Mouse (Mus musculus): ENCODE measurements around the gene Nelfb. TPM values are rescaled to one million over a fixed set of nuclear protein-coding genes. Genes with fewer than 3 reads are reported as not detected.
"Not testable (repeated sequence)": the region's sequence is repeated elsewhere in the genome, so short reads cannot be mapped to it uniquely, and the experiment has no call there.

Gene Nelfb
- total RNA-seq (2021) = 10 to 100 TPM; 38.7 to 39.9 TPM

GRCm38 (mm10) chr2:25211121-25211670 lies at the start of gene Nelfb:
Gene Nelfb (minus strand): TSS chr2:25211489.
- DNase-seq = peak; percentile 88 to 93
- intact Hi-C loops (cut with DNase I) = no loop called here

- DNase-seq = no peak
- intact Hi-C loops (cut with DNase I) = loop anchor here (2.0 kb wide), 1 partner anchor 34 kb away; no protein-coding TSS in a partner anchor
Observed at GRCm38 (mm10) chr2:25258887-25259286, 47.6 kb upstream of the Nelfb start.

- DNase-seq; intact Hi-C loops (cut with DNase I): not testable (repeated sequence)
Observed at GRCm38 (mm10) chr2:25257250-25257649, 46.0 kb upstream of the Nelfb start.

GRCm38 (mm10) chr2:25256443-25257109 lies 45.3 kb upstream of the Nelfb start:
- DNase-seq = peak in 1 of 2 experiments; percentile 39
- intact Hi-C loops (cut with DNase I) = not testable (repeated sequence)

- intact Hi-C loops (cut with DNase I) = loop anchor here (1.0 to 2.0 kb wide), 4 partner anchors 17 to 77 kb away; partner anchors contain the start of genes Anapc2, Man1b1 and Ssna1
Observed at GRCm38 (mm10) chr2:25255284-25255779, 44.0 kb upstream of the Nelfb start, which contains the start of gene Tmem203. Gene Tmem203 (plus strand): TSS chr2:25255439.

GRCm38 (mm10) chr2:25252331-25252730 lies 41.0 kb upstream of the Nelfb start:
- intact Hi-C loops (cut with DNase I) = no loop called here

More at GRCm38 (mm10) chr2:25255284-25255779, 44.0 kb upstream of the Nelfb start, which contains the start of gene Tmem203:
- peak; percentile 90 for DNase-seq

GRCm38 (mm10) chr2:25246183-25247072 lies 35.1 kb upstream of the Nelfb start, which contains the start of gene AL732309.1:
Gene AL732309.1 (minus strand): TSS chr2:25246863.
- intact Hi-C loops (cut with DNase I) = no loop called here
- no peak for DNase-seq

More at GRCm38 (mm10) chr2:25252331-25252730, 41.0 kb upstream of the Nelfb start:
- DNase-seq = no peak

GRCm38 (mm10) chr2:25244144-25244543 lies 32.9 kb upstream of the Nelfb start:
- intact Hi-C loops (cut with DNase I) = no loop called here
- DNase-seq = no peak

GRCm38 (mm10) chr2:25243342-25243741 lies 32.1 kb upstream of the Nelfb start:
- intact Hi-C loops (cut with DNase I) = no loop called here
- DNase-seq = no peak

- DNase-seq = no peak
- intact Hi-C loops (cut with DNase I) = no loop called here
Observed at GRCm38 (mm10) chr2:25242101-25242506, 30.8 kb upstream of the Nelfb start, which contains the start of the genes Rnf208 and Cysrt1. Gene Rnf208 (plus strand): TSS chr2:25242255. Gene Cysrt1 (minus strand): TSS chr2:25242452.

GRCm38 (mm10) chr2:25241438-25241775 lies 30.1 kb upstream of the Nelfb start:
- intact Hi-C loops (cut with DNase I) = no loop called here
- no peak for DNase-seq

GRCm38 (mm10) chr2:25240723-25241437 lies 29.6 kb upstream of the Nelfb start:
- intact Hi-C loops (cut with DNase I) = no loop called here
- peak in 1 of 2 experiments; percentile 56 for DNase-seq

GRCm38 (mm10) chr2:25240310-25240709 lies 29.0 kb upstream of the Nelfb start:
- intact Hi-C loops (cut with DNase I) = no loop called here
- no peak for DNase-seq

GRCm38 (mm10) chr2:25239766-25240165 lies 28.5 kb upstream of the Nelfb start:
- DNase-seq = no peak

GRCm38 (mm10) chr2:25238106-25238505 lies 26.8 kb upstream of the Nelfb start:
- intact Hi-C loops (cut with DNase I) = no loop called here
- no peak for DNase-seq

More at GRCm38 (mm10) chr2:25239766-25240165, 28.5 kb upstream of the Nelfb start:
- intact Hi-C loops (cut with DNase I) = no loop called here

GRCm38 (mm10) chr2:25237522-25237921 lies 26.2 kb upstream of the Nelfb start:
- intact Hi-C loops (cut with DNase I) = no loop called here
- no peak for DNase-seq

- DNase-seq = no peak
- intact Hi-C loops (cut with DNase I) = no loop called here
Observed at GRCm38 (mm10) chr2:25236614-25237013, 25.3 kb upstream of the Nelfb start, which contains the start of gene Rnf224. Gene Rnf224 (minus strand): TSS chr2:25236787.

- intact Hi-C loops (cut with DNase I) = no loop called here
- no peak for DNase-seq
Observed at GRCm38 (mm10) chr2:25234551-25235220, 23.4 kb upstream of the Nelfb start.

- intact Hi-C loops (cut with DNase I) = no loop called here
- no peak for DNase-seq
Observed at GRCm38 (mm10) chr2:25234050-25234449, 22.8 kb upstream of the Nelfb start, which contains the start of gene Slc34a3. Gene Slc34a3 (minus strand): TSS chr2:25234364.

Data from heart, postnatal 36 days (tissue).